Mouse (Mus musculus) intestine, embryonic 14.5 days (tissue): ENCODE data around the gene Txlnb. TPM values are rescaled to one million over a fixed set of nuclear protein-coding genes. Genes with fewer than 3 reads are reported as not detected.

Experiments used
- ATAC-seq: fragments of 200-750 bp; cut with Nextera tagmentation; replicated peaks from 2 replicates; pipeline ENCODE4 v1.8.0; 2017; ENCODE audit warnings: low read depth, moderate number of reproducible peaks, moderate TSS enrichment, moderate library complexity; ENCODE audit not compliant: low FRiP score, low TSS enrichment
- DNase-seq: peaks from one replicate; pipeline ENCODE4 v3.0.0-alpha.2; 2018; ENCODE audit warnings: low spot score
- H3K27ac ChIP-seq: fragments of 300-500 bp; sonication (generic); 2 replicates; pipeline ENCODE4 v1.5.1; 2014; ENCODE audit warnings: low read depth, mild to moderate bottlenecking, control low read depth
- H3K27me3 ChIP-seq: fragments of 300-500 bp; sonication (generic); replicated peaks from 2 replicates; pipeline ENCODE4 v1.6.1; 2014; ENCODE audit warnings: low read length, control low read depth; ENCODE audit not compliant: control insufficient read depth, insufficient read depth
- H3K36me3 ChIP-seq: fragments of 300-500 bp; sonication (generic); 2 replicates; pipeline ENCODE4 v1.6.1; 2014; ENCODE audit warnings: low read length, control low read depth; ENCODE audit not compliant: control insufficient read depth, insufficient read depth
- H3K4me1 ChIP-seq: fragments of 300-500 bp; sonication (generic); replicated peaks from 2 replicates; pipeline ENCODE4 v1.6.1; 2014; ENCODE audit warnings: low read length, control low read depth, mixed read lengths; ENCODE audit not compliant: control insufficient read depth, insufficient read depth
- H3K4me2 ChIP-seq: fragments of 300-500 bp; sonication (generic); 2 replicates; pipeline ENCODE4 v1.6.1; 2014; ENCODE audit warnings: low read length
- H3K4me3 ChIP-seq: fragments of 300-500 bp; sonication (generic); 2 replicates; pipeline ENCODE4 v1.5.1; 2014; ENCODE audit warnings: low read depth, low read length, control low read depth, mixed read lengths
- H3K9ac ChIP-seq: fragments of 300-500 bp; sonication (generic); 2 replicates; pipeline ENCODE4 v1.6.1; 2014; ENCODE audit warnings: mild to moderate bottlenecking, low read length
- H3K9me3 ChIP-seq: fragments of 300-500 bp; sonication (generic); 2 replicates; pipeline ENCODE4 v1.6.1; 2016; ENCODE audit warnings: low read length, control low read depth; ENCODE audit not compliant: control insufficient read depth
- WGBS: fragments of 180-500 bp; shearing (Covaris S2); extraction: QIAGEN DNeasy Blood & Tissue Kit; methylation state at CpG from one replicate; pipeline ENCODE4 v1.1.7; 2014; 5-methylcytosine and 5-hydroxymethylcytosine counted together
- polyA plus RNA-seq: library from polyadenylated mRNA; unstranded; fragments of >200 nt; fragmentation: Nextera tagmentation; extraction: Ambion mirVana; gene quantifications from 2 replicates; pipeline ENCODE4 v1.2.1, GENCODE M21; 2014

Txlnb gene
- 0.38 and 0.66 TPM in 2 replicates for polyA plus RNA-seq

- Histone ChIP-seq H3K4me2 (peak within 1 kb of the TSS; percentile 49), H3K27me3 (no peaks in the 10 kb centered on the region), H3K9me3 (no peaks in the 10 kb centered on the region), H3K36me3 (no peaks in the 10 kb centered on the region), H3K4me3 (peak within 1 kb of the TSS; percentile 29), H3K27ac (peak within 1 kb of the TSS; percentile 73), H3K9ac (peak within 1 kb of the TSS; percentile 40; the same call in 1 of the 2 replicates), H3K4me1 (peaks cover 11% of the 10 kb centered on the region)
- 14% methylated on average over 12 of the region's 13 CpGs for WGBS
- DNase-seq, result peak; percentile 73
- peak; percentile 66 for ATAC-seq
Observed at GRCm38 (mm10) chr10:17795767-17796631, at the start of gene Txlnb. Gene Txlnb, plus strand, starts transcription at chr10:17796226.

- Histone ChIP-seq H3K9ac (no peak overlapping the region), H3K27me3 (no peaks in the 10 kb centered on the region), H3K27ac (no peak overlapping the region), H3K4me1 (no peaks in the 10 kb centered on the region), H3K4me3 (no peak overlapping the region), H3K4me2 (no peak overlapping the region), H3K36me3 (no peaks in the 10 kb centered on the region), H3K9me3 (peaks cover 3% of the 10 kb centered on the region; the same call in 1 of the 2 replicates)
- DNase-seq, result no peak
- WGBS, result 83% methylated on average over 5 of the region's 5 CpGs
- ATAC-seq, result no peak
Observed at GRCm38 (mm10) chr10:17752478-17752877, 43.5 kb upstream of the Txlnb start.

GRCm38 (mm10) chr10:17759772-17760171 is 36.3 kb upstream of the Txlnb start:
- no peaks in the 10 kb centered on the region for H3K36me3 ChIP-seq
- no peak overlapping the region for H3K27ac ChIP-seq
- no peaks in the 10 kb centered on the region; the same call in 1 of the 2 replicates for H3K4me1 ChIP-seq
- no peak for DNase-seq
- H3K4me2 ChIP-seq, result no peak overlapping the region
- 71% methylated on average over 3 of the region's 3 CpGs for WGBS
- no peak overlapping the region for H3K4me3 ChIP-seq
- peaks cover 3% of the 10 kb centered on the region; the same call in 1 of the 2 replicates for H3K9me3 ChIP-seq
- no peaks in the 10 kb centered on the region for H3K27me3 ChIP-seq
- ATAC-seq, result no peak
- H3K9ac ChIP-seq, result no peak overlapping the region

- WGBS, result 43% methylated on average over 9 of the region's 9 CpGs
- ATAC-seq (peak; percentile 62; the same call in 1 of the 2 replicates), DNase-seq (peak; percentile 61)
- Histone ChIP-seq H3K27me3 (no peaks in the 10 kb centered on the region), H3K36me3 (no peaks in the 10 kb centered on the region), H3K27ac (peak overlapping the region; percentile 61), H3K9me3 (no peaks in the 10 kb centered on the region), H3K9ac (no peak overlapping the region), H3K4me2 (no peak overlapping the region), H3K4me1 (no peaks in the 10 kb centered on the region; the same call in 1 of the 2 replicates), H3K4me3 (no peak overlapping the region)
Observed at GRCm38 (mm10) chr10:17760750-17761613, 35.0 kb upstream of the Txlnb start.

- 80% methylated on average over 1 of the region's 1 CpGs for WGBS
- no peak for DNase-seq
- no peak overlapping the region for H3K4me2 ChIP-seq
- no peak overlapping the region for H3K27ac ChIP-seq
- no peaks in the 10 kb centered on the region for H3K27me3 ChIP-seq
- H3K36me3 ChIP-seq, result no peaks in the 10 kb centered on the region
- ATAC-seq, result no peak
- no peak overlapping the region for H3K9ac ChIP-seq
- H3K4me1 ChIP-seq, result no peaks in the 10 kb centered on the region; the same call in 1 of the 2 replicates
- no peak overlapping the region for H3K4me3 ChIP-seq
- no peaks in the 10 kb centered on the region for H3K9me3 ChIP-seq
Observed at GRCm38 (mm10) chr10:17761652-17762051, 34.4 kb upstream of the Txlnb start.

- DNase-seq, result no peak
- no peaks in the 10 kb centered on the region for H3K36me3 ChIP-seq
- H3K9ac ChIP-seq, result no peak overlapping the region
- H3K27ac ChIP-seq, result no peak overlapping the region
- H3K9me3 ChIP-seq, result no peaks in the 10 kb centered on the region
- H3K4me1 ChIP-seq, result no peaks in the 10 kb centered on the region; the same call in 1 of the 2 replicates
- WGBS, result 96% methylated on average over 8 of the region's 8 CpGs
- H3K27me3 ChIP-seq, result no peaks in the 10 kb centered on the region
- H3K4me2 ChIP-seq, result no peak overlapping the region
- ATAC-seq, result no peak
- no peak overlapping the region for H3K4me3 ChIP-seq
Observed at GRCm38 (mm10) chr10:17762946-17763345, 33.1 kb upstream of the Txlnb start.

GRCm38 (mm10) chr10:17769856-17770255 is 26.2 kb upstream of the Txlnb start:
- WGBS, result 80% methylated on average over 5 of the region's 5 CpGs
- H3K27me3 ChIP-seq, result no peaks in the 10 kb centered on the region
- H3K4me2 ChIP-seq, result no peak overlapping the region
- no peak overlapping the region for H3K27ac ChIP-seq
- no peaks in the 10 kb centered on the region for H3K36me3 ChIP-seq
- no peak overlapping the region for H3K4me3 ChIP-seq
- H3K9ac ChIP-seq, result no peak overlapping the region
- ATAC-seq (no peak), DNase-seq (no peak)
- no peaks in the 10 kb centered on the region for H3K4me1 ChIP-seq
- 0 out of 2 replicates have a peak, but pooled peaks cover 3% of the 10 kb centered on the region for H3K9me3 ChIP-seq

- H3K4me2 ChIP-seq, result no peak overlapping the region
- no peak overlapping the region for H3K4me3 ChIP-seq
- no peak for ATAC-seq
- DNase-seq, result no peak
- H3K9ac ChIP-seq, result no peak overlapping the region
- H3K4me1 ChIP-seq, result no peaks in the 10 kb centered on the region
- H3K9me3 ChIP-seq, result 0 out of 2 replicates have a peak, but pooled peaks cover 3% of the 10 kb centered on the region
- H3K36me3 ChIP-seq, result no peaks in the 10 kb centered on the region
- 74% methylated on average over 10 of the region's 10 CpGs for WGBS
- no peak overlapping the region for H3K27ac ChIP-seq
- H3K27me3 ChIP-seq, result no peaks in the 10 kb centered on the region
Observed at GRCm38 (mm10) chr10:17772364-17772763, 23.7 kb upstream of the Txlnb start.
